Mouse (Mus musculus) forebrain, embryonic 10.5 days (tissue): Measurements from ENCODE around the gene Dlgap1. TPM values are rescaled to one million over a fixed set of nuclear protein-coding genes. Genes with fewer than 3 reads are reported as not detected.
"Not testable (repeated sequence)": the region's sequence is repeated elsewhere in the genome, so short reads cannot be mapped to it uniquely, and the experiment has no call there.

ENCODE experiments used
- DNase-seq: peaks from one replicate; pipeline ENCODE4 v3.0.0-alpha.2; 2017; ENCODE audit warnings: low spot score; ENCODE audit errors: extremely low spot score
- H3K27ac ChIP-seq: fragments of 300-500 bp; sonication (generic); 2 replicates; pipeline ENCODE4 v1.5.1; 2016; ENCODE audit warnings: mild to moderate bottlenecking
- H3K27me3 ChIP-seq: fragments of 300-500 bp; sonication (generic); 2 replicates; pipeline ENCODE4 v1.6.1; 2016; ENCODE audit warnings: mild to moderate bottlenecking; ENCODE audit not compliant: poor library complexity, severe bottlenecking
- H3K36me3 ChIP-seq: fragments of 300-500 bp; sonication (generic); replicated peaks from 2 replicates; pipeline ENCODE4 v1.6.1; 2016; ENCODE audit warnings: mild to moderate bottlenecking, moderate library complexity
- H3K4me1 ChIP-seq: fragments of 300-500 bp; sonication (generic); 2 replicates; pipeline ENCODE4 v1.6.1; 2016
- H3K4me3 ChIP-seq: fragments of 300-500 bp; sonication (generic); 2 replicates; pipeline ENCODE4 v1.5.1; 2016; ENCODE audit warnings: mild to moderate bottlenecking, moderate library complexity
- H3K9me3 ChIP-seq: fragments of 300-500 bp; sonication (generic); 2 replicates; pipeline ENCODE4 v1.6.1; 2016; ENCODE audit warnings: mild to moderate bottlenecking, moderate library complexity
- WGBS: fragments of 180-500 bp; shearing (Covaris S2); methylation state at CpG from one replicate; pipeline ENCODE4 v1.1.7; 2016; 5-methylcytosine and 5-hydroxymethylcytosine counted together
- polyA plus RNA-seq: library from polyadenylated mRNA; unstranded; fragments of >200 nt; fragmentation: Nextera tagmentation; extraction: Ambion mirVana; gene quantifications from 2 replicates; pipeline ENCODE4 v1.2.1, GENCODE M21; 2016

Dlgap1 gene
- polyA plus RNA-seq, 1 experiment from 2014 or later, result 0.82 TPM

- H3K4me3 ChIP-seq, H3K27ac ChIP-seq, H3K27me3 ChIP-seq, H3K9me3 ChIP-seq, H3K36me3 ChIP-seq, DNase-seq: not testable (repeated sequence)
- H3K4me1 ChIP-seq, result peaks cover 10% of the 10 kb centered on the region; the same call in 1 of the 2 replicates
- WGBS, result 91% methylated on average over 2 of the region's 4 CpGs
These were observed 619.2 kb downstream of the Dlgap1 start for GRCm38 (mm10) chr17:70587975-70588630.

GRCm38 (mm10) chr17:70588691-70589090, 619.8 kb downstream of the Dlgap1 start:
- H3K4me3 ChIP-seq, result no peak overlapping the region
- H3K9me3 ChIP-seq, result no peaks in the 10 kb centered on the region
- H3K36me3 ChIP-seq, result no peaks in the 10 kb centered on the region
- peaks cover 10% of the 10 kb centered on the region; the same call in 1 of the 2 replicates for H3K4me1 ChIP-seq
- 82% methylated on average over 6 of the region's 6 CpGs for WGBS
- no peak for DNase-seq
- H3K27me3 ChIP-seq, result no peaks in the 10 kb centered on the region
- H3K27ac ChIP-seq, result no peak overlapping the region

- no peak for DNase-seq
- Histone ChIP-seq H3K4me3 (no peak overlapping the region), H3K27ac (no peak overlapping the region), H3K9me3 (no peaks in the 10 kb centered on the region), H3K4me1 (peaks cover 10% of the 10 kb centered on the region; the same call in 1 of the 2 replicates), H3K27me3 (no peaks in the 10 kb centered on the region), H3K36me3 (no peaks in the 10 kb centered on the region)
- 77% methylated on average over 13 of the region's 13 CpGs for WGBS
These were observed 620.3 kb downstream of the Dlgap1 start for GRCm38 (mm10) chr17:70589140-70589539.

GRCm38 (mm10) chr17:70590506-70590905, 621.6 kb downstream of the Dlgap1 start:
- Histone ChIP-seq H3K27ac (no peak overlapping the region), H3K27me3 (no peaks in the 10 kb centered on the region), H3K4me3 (no peak overlapping the region), H3K9me3 (no peaks in the 10 kb centered on the region), H3K36me3 (no peaks in the 10 kb centered on the region), H3K4me1 (peaks cover 10% of the 10 kb centered on the region; the same call in 1 of the 2 replicates)
- no peak for DNase-seq
- WGBS, result 84% methylated on average over 6 of the region's 6 CpGs

GRCm38 (mm10) chr17:70594277-70594676, 625.4 kb downstream of the Dlgap1 start:
- Histone ChIP-seq H3K4me1 (peaks cover 6% of the 10 kb centered on the region; the same call in 1 of the 2 replicates), H3K9me3 (no peaks in the 10 kb centered on the region), H3K27ac (no peak overlapping the region), H3K4me3 (no peak overlapping the region), H3K27me3 (no peaks in the 10 kb centered on the region), H3K36me3 (no peaks in the 10 kb centered on the region)
- DNase-seq, result no peak
- WGBS, result 85% methylated on average over 1 of the region's 1 CpGs

- Histone ChIP-seq H3K9me3 (no peaks in the 10 kb centered on the region), H3K4me1 (0 out of 2 replicates have a peak, but pooled peaks cover 3% of the 10 kb centered on the region), H3K36me3 (no peaks in the 10 kb centered on the region), H3K27ac (no peak overlapping the region), H3K27me3 (no peaks in the 10 kb centered on the region), H3K4me3 (no peak overlapping the region)
- 90% methylated on average over 2 of the region's 2 CpGs for WGBS
- no peak for DNase-seq
These were observed 627.5 kb downstream of the Dlgap1 start for GRCm38 (mm10) chr17:70596326-70596725.

- Histone ChIP-seq H3K27me3 (no peaks in the 10 kb centered on the region), H3K4me1 (0 out of 2 replicates have a peak, but pooled peaks cover 3% of the 10 kb centered on the region), H3K27ac (no peak overlapping the region), H3K36me3 (no peaks in the 10 kb centered on the region), H3K9me3 (no peaks in the 10 kb centered on the region), H3K4me3 (no peak overlapping the region)
- no peak for DNase-seq
- 89% methylated on average over 6 of the region's 6 CpGs for WGBS
These were observed 631.6 kb downstream of the Dlgap1 start for GRCm38 (mm10) chr17:70600462-70600861.

- H3K27me3 ChIP-seq, result no peaks in the 10 kb centered on the region
- no peak overlapping the region for H3K27ac ChIP-seq
- 0 out of 2 replicates have a peak, but pooled peaks cover 3% of the 10 kb centered on the region for H3K4me1 ChIP-seq
- H3K36me3 ChIP-seq, result no peaks in the 10 kb centered on the region
- no peak overlapping the region for H3K4me3 ChIP-seq
- no peaks in the 10 kb centered on the region for H3K9me3 ChIP-seq
- WGBS, result 91% methylated on average over 7 of the region's 7 CpGs
- no peak for DNase-seq
These were observed 633.2 kb downstream of the Dlgap1 start for GRCm38 (mm10) chr17:70602051-70602450.

GRCm38 (mm10) chr17:70605659-70606058, 636.8 kb downstream of the Dlgap1 start:
- H3K27me3 ChIP-seq, result no peaks in the 10 kb centered on the region

GRCm38 (mm10) chr17:70612171-70612570, 643.3 kb downstream of the Dlgap1 start:
- WGBS, result 90% methylated on average over 6 of the region's 6 CpGs

More at GRCm38 (mm10) chr17:70605659-70606058, 636.8 kb downstream of the Dlgap1 start:
- no peaks in the 10 kb centered on the region for H3K36me3 ChIP-seq
- H3K4me1 ChIP-seq, result no peaks in the 10 kb centered on the region
- H3K27ac ChIP-seq, result no peak overlapping the region
- H3K4me3 ChIP-seq, result no peak overlapping the region
- 87% methylated on average over 5 of the region's 5 CpGs for WGBS
- DNase-seq, result no peak
- no peaks in the 10 kb centered on the region for H3K9me3 ChIP-seq

GRCm38 (mm10) chr17:70613897-70614296, 645.0 kb downstream of the Dlgap1 start:
- Histone ChIP-seq H3K27ac (no peak overlapping the region), H3K4me3 (no peak overlapping the region), H3K4me1 (no peaks in the 10 kb centered on the region), H3K36me3 (no peaks in the 10 kb centered on the region), H3K9me3 (no peaks in the 10 kb centered on the region), H3K27me3 (no peaks in the 10 kb centered on the region)
- DNase-seq, result no peak
- 93% methylated on average over 7 of the region's 7 CpGs for WGBS

More at GRCm38 (mm10) chr17:70612171-70612570, 643.3 kb downstream of the Dlgap1 start:
- H3K4me1 ChIP-seq, result no peaks in the 10 kb centered on the region
- no peak overlapping the region for H3K4me3 ChIP-seq
- DNase-seq, result no peak
- H3K36me3 ChIP-seq, result no peaks in the 10 kb centered on the region
- no peak overlapping the region for H3K27ac ChIP-seq
- no peaks in the 10 kb centered on the region for H3K27me3 ChIP-seq
- H3K9me3 ChIP-seq, result no peaks in the 10 kb centered on the region

GRCm38 (mm10) chr17:70614407-70615060, 645.7 kb downstream of the Dlgap1 start:
- H3K27me3 ChIP-seq, result no peaks in the 10 kb centered on the region
- no peaks in the 10 kb centered on the region for H3K9me3 ChIP-seq
- no peak for DNase-seq
- 92% methylated on average over 5 of the region's 5 CpGs for WGBS
- H3K4me1 ChIP-seq, result no peaks in the 10 kb centered on the region
- H3K36me3 ChIP-seq, result no peaks in the 10 kb centered on the region
- no peak overlapping the region for H3K27ac ChIP-seq
- H3K4me3 ChIP-seq, result no peak overlapping the region

GRCm38 (mm10) chr17:70622493-70622892, 653.6 kb downstream of the Dlgap1 start:
- H3K27me3 ChIP-seq, result no peaks in the 10 kb centered on the region
- no peaks in the 10 kb centered on the region for H3K36me3 ChIP-seq
- WGBS, result 78% methylated on average over 8 of the region's 8 CpGs
- H3K9me3 ChIP-seq, result no peaks in the 10 kb centered on the region
- H3K4me3 ChIP-seq, result no peak overlapping the region
- H3K27ac ChIP-seq, result no peak overlapping the region
- no peaks in the 10 kb centered on the region for H3K4me1 ChIP-seq
- no peak for DNase-seq
